Mouse (Mus musculus) activated CD4-positive, CD25-positive, alpha-beta regulatory T cell, adult 4 months (primary cell): ENCODE data around the gene Vasp. TPM values are rescaled to one million over a fixed set of nuclear protein-coding genes. Genes with fewer than 3 reads are reported as not detected.
A peak's percentile ranks its signal among the peaks of the same experiment; 100 is the strongest.

Experiments used
- ATAC-seq: one replicate; pipeline ENCODE4 v1.8.0; 2017
- polyA plus RNA-seq, 2 experiments: library from polyadenylated mRNA; unstranded; fragments of 100-300 nt; shearing (Covaris generic); gene quantifications; one replicate each; pipeline ENCODE4 v1.2.1; 2017

Vasp gene
- polyA plus RNA-seq: 100 to 1,000 TPM in 1 of 2 experiments, 10 to 100 TPM in 1; 96.0 to 113 TPM

- ATAC-seq: peak; percentile 60
These were observed at the start of gene Vasp for GRCm38 (mm10) chr7:19271238-19272172. TSS of gene Vasp (minus strand) at chr7:19271817.

- no peak for ATAC-seq
These were observed 49.0 kb upstream of the Vasp start for GRCm38 (mm10) chr7:19320637-19321036.

- ATAC-seq: peak; percentile 86
These were observed 48.3 kb upstream of the Vasp start for GRCm38 (mm10) chr7:19319906-19320305.

GRCm38 (mm10) chr7:19319458-19319857 is 47.8 kb upstream of the Vasp start:
- ATAC-seq: peak; percentile 33

GRCm38 (mm10) chr7:19318676-19319075 is 47.1 kb upstream of the Vasp start:
- no peak for ATAC-seq

GRCm38 (mm10) chr7:19318201-19318600 is 46.6 kb upstream of the Vasp start:
- no peak for ATAC-seq

GRCm38 (mm10) chr7:19316451-19317161 is 45.0 kb upstream of the Vasp start:
- no peak for ATAC-seq

GRCm38 (mm10) chr7:19314033-19314432 is 42.4 kb upstream of the Vasp start:
- ATAC-seq: no peak

- no peak for ATAC-seq
These were observed 40.4 kb upstream of the Vasp start for GRCm38 (mm10) chr7:19311991-19312390.

GRCm38 (mm10) chr7:19309884-19310641 is 38.4 kb upstream of the Vasp start, which contains the start of gene Fosb:
TSS of gene Fosb (minus strand) at chr7:19310051.
- peak; percentile 60 for ATAC-seq

- no peak for ATAC-seq
These were observed 37.8 kb upstream of the Vasp start for GRCm38 (mm10) chr7:19309278-19309883.

- peak; percentile 74 for ATAC-seq
These were observed 37.0 kb upstream of the Vasp start for GRCm38 (mm10) chr7:19308454-19309277.

GRCm38 (mm10) chr7:19307739-19308453 is 36.3 kb upstream of the Vasp start:
- ATAC-seq: peak; percentile 17

GRCm38 (mm10) chr7:19306819-19307738 is 35.5 kb upstream of the Vasp start:
- no peak for ATAC-seq

- ATAC-seq: no peak
These were observed 34.5 kb upstream of the Vasp start for GRCm38 (mm10) chr7:19305796-19306765.

- ATAC-seq: no peak
These were observed 33.8 kb upstream of the Vasp start for GRCm38 (mm10) chr7:19305413-19305735.

GRCm38 (mm10) chr7:19304501-19305412 is 33.1 kb upstream of the Vasp start:
- no peak for ATAC-seq
